Mouse (Mus musculus) embryonic fibroblast, embryonic 13.5 days (primary cell): Measurements from ENCODE around the gene Hoxa11. TPM values are rescaled to one million over a fixed set of nuclear protein-coding genes. Genes with fewer than 3 reads are reported as not detected.

ENCODE experiments used
- H3K27ac ChIP-seq: 2 replicates; pipeline ENCODE4 v1.5.1; 2012; ENCODE audit warnings: low read length, control low read depth, inconsistent platforms; ENCODE audit not compliant: insufficient read depth
- H3K4me1 ChIP-seq: 2 replicates; pipeline ENCODE4 v1.6.1; 2011; ENCODE audit warnings: low read length; ENCODE audit not compliant: control insufficient read depth, insufficient read depth
- H3K4me3 ChIP-seq: 2 replicates; pipeline ENCODE4 v1.5.1; 2011; ENCODE audit warnings: mild to moderate bottlenecking, control low read depth, low read length; ENCODE audit not compliant: insufficient read depth
- CTCF ChIP-seq: IDR thresholded peaks from 2 replicates; pipeline ENCODE4 v1.5.1; 2011; ENCODE audit warnings: mild to moderate bottlenecking, control low read depth, low read length, moderate library complexity, borderline replicate concordance; ENCODE audit not compliant: insufficient read depth
- POLR2A ChIP-seq: IDR thresholded peaks from 2 replicates; pipeline ENCODE4 v1.6.1; 2011; ENCODE audit warnings: low read depth, mild to moderate bottlenecking, control low read depth, low read length, moderate library complexity
- polyA plus RNA-seq: library from polyadenylated mRNA; stranded (reverse); fragments of >200 nt; gene quantifications from 2 replicates; pipeline ENCODE4 v1.2.4, GENCODE M21; 2011; ENCODE audit warnings: low read depth; ENCODE audit not compliant: missing spikeins, insufficient read length

Hoxa11 gene
- polyA plus RNA-seq, 1 experiment, result 9.2 TPM

DNA sequence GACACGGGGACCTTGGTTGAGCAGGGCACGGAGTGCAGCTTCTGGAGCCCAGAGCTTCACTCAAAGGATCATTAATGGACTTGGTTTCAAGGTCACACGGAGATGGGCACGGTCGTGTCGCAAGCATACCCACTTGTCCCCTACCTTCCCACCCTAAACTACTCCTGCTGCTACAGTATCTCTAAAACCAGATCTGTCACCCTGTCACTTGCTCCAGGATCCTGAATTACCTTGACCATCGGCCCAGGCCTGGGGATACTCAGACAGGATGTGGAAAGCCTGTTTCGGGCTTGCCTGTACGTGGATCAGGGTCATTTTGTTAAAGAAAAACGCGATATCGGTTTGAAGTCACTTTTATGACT lies 35.9 kb downstream of the Hoxa11 start:
- Histone ChIP-seq H3K4me3 (peak overlapping the region; percentile 33), H3K27ac (no peak overlapping the region), H3K4me1 (no peaks in the 10 kb centered on the region)
- no peak for TF ChIP-seq CTCF

- no peaks in the 10 kb centered on the region for H3K4me1 ChIP-seq
- TF ChIP-seq POLR2A (no peak), CTCF (no peak)
- peak overlapping the region; percentile 33 for H3K4me3 ChIP-seq
- no peak overlapping the region; the same call in 1 of the 2 replicates for H3K27ac ChIP-seq
Observed at GRCm38 (mm10) chr6:52208868-52209684, 36.5 kb downstream of the Hoxa11 start.

DNA sequence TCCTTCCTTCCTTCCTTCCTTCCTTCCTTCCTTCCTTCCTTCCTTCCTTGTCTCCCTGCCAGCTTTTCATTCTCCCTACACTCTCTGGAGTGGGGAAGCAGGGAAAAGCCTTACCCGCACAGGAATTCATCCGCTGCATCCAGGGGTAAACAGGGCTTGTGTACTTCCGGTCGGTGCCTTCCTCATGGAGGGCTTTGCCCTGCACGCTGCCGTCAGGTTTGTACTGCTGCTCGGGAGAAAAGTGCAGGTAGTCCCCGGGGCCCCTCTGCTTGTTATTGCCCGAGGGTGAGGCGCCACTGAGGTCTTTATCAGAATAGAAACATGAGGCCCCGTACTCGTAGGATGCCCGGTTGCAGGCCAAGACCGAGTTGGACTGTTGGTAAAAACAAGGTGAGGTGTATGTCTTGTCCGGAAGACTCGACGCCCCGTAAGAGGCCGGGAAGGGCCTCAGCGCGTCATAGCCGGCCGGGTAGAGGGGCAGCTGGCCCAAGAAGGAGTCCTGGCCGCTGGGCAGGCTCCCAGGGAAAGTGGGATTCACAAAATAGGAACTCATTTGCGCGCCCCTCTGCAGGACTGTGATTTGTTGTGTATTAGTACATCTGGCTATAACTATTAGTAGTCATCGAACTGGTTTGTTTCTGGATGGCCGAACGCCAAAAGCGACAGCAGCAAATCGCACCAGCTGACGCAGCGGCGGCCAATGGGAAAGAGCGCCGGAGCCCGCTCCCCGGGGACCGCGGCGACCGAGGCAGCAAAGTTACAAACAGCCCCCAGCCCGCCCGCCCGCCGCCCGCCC lies 37.3 kb downstream of the Hoxa11 start, which contains the start of gene Hoxa6:
Gene Hoxa6 (minus strand): TSS at position 651 of the 796 bp plus-strand sequence.
- peak within 1 kb of the TSS; percentile 33 for H3K4me3 ChIP-seq
- TF ChIP-seq CTCF, result no peak
- TF ChIP-seq POLR2A, result no peak
- H3K27ac ChIP-seq, result no peak within 1 kb of the TSS; the same call in 1 of the 2 replicates
- H3K4me1 ChIP-seq, result no peaks in the 10 kb centered on the region

DNA sequence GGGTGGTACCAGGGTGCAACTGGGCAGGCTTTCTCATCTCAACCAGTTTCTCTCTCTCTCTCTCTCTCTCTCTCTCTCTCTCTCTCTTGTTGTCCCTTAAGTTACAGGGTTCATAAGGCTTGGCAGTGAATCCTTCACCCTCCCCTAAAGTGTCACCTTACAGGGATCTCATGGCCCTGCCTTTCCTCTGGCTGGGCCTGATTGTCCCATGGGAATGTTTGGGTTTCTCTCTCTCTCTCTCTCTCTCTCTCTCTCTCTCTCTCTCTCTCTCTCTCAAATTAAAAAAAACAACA lies 38.0 kb downstream of the Hoxa11 start:
- TF ChIP-seq POLR2A (no peak), CTCF (no peak)
- Histone ChIP-seq H3K27ac (no peak overlapping the region), H3K4me3 (no peak overlapping the region), H3K4me1 (no peaks in the 10 kb centered on the region)

DNA sequence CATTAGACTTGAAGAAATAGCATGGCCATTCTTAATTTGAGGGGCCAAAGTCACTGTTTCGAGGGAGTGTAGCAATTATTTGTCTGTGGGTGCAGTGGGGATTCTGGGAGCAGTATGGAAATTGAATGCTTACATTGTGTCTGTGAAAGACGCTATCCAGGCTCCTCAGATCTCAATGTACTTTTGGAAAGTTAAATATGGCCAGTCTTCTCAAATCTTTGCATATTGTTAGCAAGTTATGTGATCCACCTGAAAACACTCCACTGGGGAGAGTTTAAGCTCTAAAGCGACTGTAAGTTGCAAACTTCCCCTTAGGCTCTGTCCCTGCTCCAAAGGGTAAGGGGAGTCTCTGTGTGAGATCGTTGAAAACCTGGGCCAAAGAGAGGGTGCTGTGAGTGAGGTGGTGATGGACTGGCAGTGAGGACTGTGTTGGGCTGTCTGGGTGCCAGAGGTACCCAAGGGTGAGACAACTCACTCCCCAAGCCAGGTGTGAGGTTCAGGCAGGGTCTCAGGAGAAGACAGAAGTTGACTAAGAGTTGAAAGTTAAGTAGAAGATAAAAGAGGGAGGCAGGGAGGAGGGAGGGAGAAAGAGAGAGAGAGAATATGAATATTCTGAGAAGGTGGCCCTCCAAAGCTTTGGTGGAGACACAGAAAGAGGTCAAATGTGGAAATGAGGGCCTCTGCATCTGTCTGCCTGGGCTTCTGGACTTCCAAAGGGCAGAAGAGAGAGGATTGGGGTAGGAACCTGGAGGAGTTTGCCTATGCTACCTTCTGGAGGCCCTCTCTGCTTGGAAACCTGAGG lies 38.5 kb downstream of the Hoxa11 start:
- 0 out of 2 replicates have a peak overlapping the region, but pooled peaks have one; percentile 4 for H3K27ac ChIP-seq
- TF ChIP-seq POLR2A (no peak), CTCF (no peak)
- no peaks in the 10 kb centered on the region for H3K4me1 ChIP-seq
- 0 out of 2 replicates have a peak overlapping the region, but pooled peaks have one; percentile 0 for H3K4me3 ChIP-seq

DNA sequence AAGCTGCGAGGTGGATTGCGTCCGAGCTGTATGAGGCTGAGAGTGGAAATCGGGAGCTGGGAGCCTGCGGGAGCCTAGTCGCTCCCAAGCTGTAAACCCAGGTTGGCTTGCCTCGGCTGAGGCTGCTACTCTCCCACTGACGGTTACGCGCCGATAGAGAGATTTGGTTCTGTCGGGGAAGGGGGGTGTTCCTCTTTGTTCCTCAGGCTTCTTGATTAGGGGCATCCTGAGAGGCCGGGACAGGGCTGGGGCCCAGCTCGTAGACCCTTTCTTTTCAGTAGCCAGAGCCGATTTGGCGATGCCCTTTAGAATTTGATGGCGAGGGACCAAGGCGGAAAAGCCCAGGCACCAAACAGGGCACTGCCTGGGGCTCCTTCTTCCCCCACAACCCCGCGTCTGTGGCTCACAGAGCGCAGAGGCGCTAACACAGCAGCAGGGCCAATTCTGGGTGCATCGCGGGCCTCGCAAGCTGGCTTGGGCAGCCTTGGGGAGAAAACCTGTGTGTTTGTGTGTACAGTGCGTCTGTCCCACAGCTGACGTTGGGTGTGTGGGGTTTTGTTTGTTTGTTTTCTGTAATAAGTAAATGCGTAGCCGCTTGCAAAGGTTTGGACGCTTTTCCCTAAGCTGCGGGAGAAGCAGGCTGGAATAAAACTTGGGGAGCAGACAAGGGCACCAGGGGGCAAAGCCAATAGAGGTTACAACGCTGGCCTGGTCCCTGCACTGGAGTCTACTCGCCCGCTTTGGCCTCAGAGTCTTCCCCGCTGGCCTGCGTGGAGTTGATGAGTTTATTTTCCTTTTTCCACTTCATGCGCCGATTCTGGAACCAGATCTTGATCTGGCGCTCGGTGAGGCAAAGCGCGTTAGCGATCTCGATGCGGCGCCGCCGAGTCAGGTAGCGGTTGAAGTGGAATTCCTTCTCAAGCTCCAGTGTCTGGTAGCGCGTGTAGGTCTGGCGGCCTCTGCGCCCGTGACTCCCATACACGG lies 39.7 kb downstream of the Hoxa11 start:
- Histone ChIP-seq H3K27ac (peak overlapping the region; percentile 9), H3K4me3 (peak overlapping the region; percentile 6; the same call in 1 of the 2 replicates), H3K4me1 (no peaks in the 10 kb centered on the region)
- TF ChIP-seq CTCF (no peak), POLR2A (no peak)

- Histone ChIP-seq H3K4me1 (no peaks in the 10 kb centered on the region), H3K27ac (peak overlapping the region; percentile 9; the same call in 1 of the 2 replicates), H3K4me3 (peak overlapping the region; percentile 5; the same call in 1 of the 2 replicates)
- TF ChIP-seq CTCF, result no peak
- no peak for TF ChIP-seq POLR2A
Observed at GRCm38 (mm10) chr6:52205221-52205620, 40.4 kb downstream of the Hoxa11 start.

DNA sequence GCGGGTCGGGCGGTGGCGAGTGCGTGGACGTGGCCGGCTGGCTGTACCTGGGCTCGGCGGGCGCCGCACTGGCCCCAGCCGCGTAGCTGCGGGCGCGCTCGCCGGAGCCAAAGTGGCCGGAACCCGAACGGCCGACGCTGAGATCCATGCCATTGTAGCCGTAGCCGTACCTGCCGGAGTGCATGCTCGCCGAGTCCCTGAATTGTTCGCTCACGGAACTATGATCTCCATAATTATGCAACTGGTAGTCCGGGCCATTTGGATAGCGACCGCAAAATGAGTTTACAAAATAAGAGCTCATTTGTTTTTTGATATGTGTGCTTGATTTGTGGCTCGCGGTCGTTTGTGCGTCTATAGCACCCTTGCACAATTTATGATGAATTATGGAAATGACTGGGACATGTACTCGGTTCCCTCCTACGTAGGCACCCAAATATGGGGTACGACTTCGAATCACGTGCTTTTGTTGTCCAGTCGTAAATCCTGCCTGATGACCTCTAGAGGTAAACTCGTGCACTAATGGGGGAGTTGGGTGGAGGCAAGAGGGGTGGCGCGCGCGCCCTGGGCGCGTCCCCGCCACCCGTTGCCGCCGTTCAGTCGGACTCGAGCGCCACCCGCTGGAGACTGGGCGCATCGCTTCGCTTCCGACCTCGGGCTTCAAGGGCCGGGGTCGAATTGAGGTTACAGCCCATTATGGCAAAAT lies 41.4 kb downstream of the Hoxa11 start, which contains the start of gene Hoxa5:
Gene Hoxa5 (minus strand): TSS at position 538 of the 703 bp plus-strand sequence.
- Histone ChIP-seq H3K27ac (peak within 1 kb of the TSS; percentile 9; the same call in 1 of the 2 replicates), H3K4me3 (peak within 1 kb of the TSS; percentile 45), H3K4me1 (no peaks in the 10 kb centered on the region)
- peak; percentile 80 for TF ChIP-seq CTCF
- TF ChIP-seq POLR2A, result peak; percentile 49; the same call in 1 of the 2 replicates
